Mouse (Mus musculus) urinary bladder, postnatal 14 days (tissue): Measurements from ENCODE around the gene Ankra2.

ENCODE experiments used
- DNase-seq: peaks from one replicate; pipeline ENCODE4 v3.0.0; 2021; ENCODE audit warnings: low spot score

Ankra2 gene

GRCm38 (mm10) chr13:98296072-98296471 is 33.2 kb downstream of the Ankra2 start:
- DNase-seq: peak; percentile 58

GRCm38 (mm10) chr13:98297883-98298482 is 35.1 kb downstream of the Ankra2 start:
- DNase-seq: no peak

- DNase-seq: peak; percentile 79
These were observed 36.2 kb downstream of the Ankra2 start for GRCm38 (mm10) chr13:98298833-98299758.

- DNase-seq: no peak
These were observed 42.4 kb downstream of the Ankra2 start for GRCm38 (mm10) chr13:98305257-98305656.

GRCm38 (mm10) chr13:98306393-98306792 is 43.5 kb downstream of the Ankra2 start:
- DNase-seq: no peak

- no peak for DNase-seq
These were observed 44.1 kb downstream of the Ankra2 start for GRCm38 (mm10) chr13:98306852-98307475.

- no peak for DNase-seq
These were observed 45.1 kb downstream of the Ankra2 start for GRCm38 (mm10) chr13:98308004-98308403.

GRCm38 (mm10) chr13:98308724-98309123 is 45.9 kb downstream of the Ankra2 start:
- no peak for DNase-seq

- no peak for DNase-seq
These were observed 48.7 kb downstream of the Ankra2 start for GRCm38 (mm10) chr13:98311597-98311996.

GRCm38 (mm10) chr13:98313631-98314030 is 50.8 kb downstream of the Ankra2 start:
- DNase-seq: no peak

- DNase-seq: no peak
These were observed 52.2 kb downstream of the Ankra2 start for GRCm38 (mm10) chr13:98315124-98315523.

GRCm38 (mm10) chr13:98316140-98316479 is 53.2 kb downstream of the Ankra2 start:
- no peak for DNase-seq

GRCm38 (mm10) chr13:98316480-98317245 is 53.8 kb downstream of the Ankra2 start, which contains the start of gene Btf3:
Btf3 (minus strand) TSS chr13:98317006.
- DNase-seq: peak; percentile 94

GRCm38 (mm10) chr13:98317246-98317677 is 54.4 kb downstream of the Ankra2 start:
- DNase-seq: no peak

- no peak for DNase-seq
These were observed 55.0 kb downstream of the Ankra2 start for GRCm38 (mm10) chr13:98317911-98318310.
